Mouse (Mus musculus): ENCODE data around the gene Gm20696. TPM values are rescaled to one million over a fixed set of nuclear protein-coding genes. Genes with fewer than 3 reads are reported as not detected.

Gm20696 gene
- total and polyA plus RNA-seq, 3 experiments = 0.59 TPM; not detected in 2

DNA sequence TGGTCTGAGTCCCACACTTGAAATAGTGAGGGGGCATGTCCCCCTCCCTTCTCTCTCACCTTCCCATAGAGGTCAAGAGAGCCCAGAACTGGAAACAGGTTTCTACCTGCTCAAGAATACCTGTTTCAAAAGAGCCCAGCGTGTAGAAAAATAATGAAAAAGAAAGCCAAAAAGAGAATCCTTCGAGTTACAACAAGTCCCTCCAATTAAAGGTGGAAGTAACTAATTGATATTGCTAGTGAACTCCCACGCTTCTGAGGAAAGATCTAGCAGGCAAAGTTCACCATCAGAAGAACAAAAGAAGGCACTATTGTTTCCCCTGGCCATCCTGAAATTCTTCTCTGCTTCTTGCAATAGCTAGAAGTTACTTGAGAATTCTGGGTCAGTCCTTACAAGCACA, 297.4 kb downstream of the Gm20696 start:
- Histone ChIP-seq H3K79me2 (replicated peaks; ENCODE audit: control insufficient read depth, extremely low read depth, insufficient read depth, poor library complexity, severe bottlenecking) (no peaks in the 10 kb centered on the region), H3K36me3 (replicated peaks in 1 of 2; ENCODE audit: control insufficient read depth in 1 of 2, insufficient read depth in 1 of 2, low read length in 1 of 2) (no peaks in the 10 kb centered on the region), H3K27ac (ENCODE audit: insufficient read depth, low read depth) (peak overlapping the region; percentile 20; the same call in 1 of the 2 replicates), H3K9me3 (replicated peaks; ENCODE audit: low read length) (no peaks in the 10 kb centered on the region), H3K4me1 (ENCODE audit: control insufficient read depth in 1 of 2, insufficient read depth in 2 of 2) (peaks cover 27 to 62% of the 10 kb centered on the region in 2 experiments), H3K4me3 (replicated peaks in 1 of 3; ENCODE audit: low read depth in 2 of 3, low read length in 2 of 3, poor library complexity in 1 of 3) (no peak overlapping the region), H3K4me2 (ENCODE audit: insufficient read depth, low read depth, poor library complexity, severe bottlenecking) (no peak overlapping the region), H3K9ac (ENCODE audit: insufficient read depth, low read depth) (peak overlapping the region; percentile 60; the same call in 1 of the 2 replicates), H3K27me3 (replicated peaks) (no peaks in the 10 kb centered on the region)
- dilution Hi-C loops (cut with MboI; ENCODE audit: extremely low pct_ligation_motif_present, extremely low pct_unique_long_range_greater_than_20kb, low sequenced_read_pairs) = no loop called here
- in situ Hi-C loops (cut with MboI; ENCODE audit: low pct_ligation_motif_present, low pct_unique_long_range_greater_than_20kb, low sequenced_read_pairs) = no loop called here
- no peak for DNase-seq (ENCODE audit: extremely low read depth)
- TF ChIP-seq ZNF384 (IDR thresholded peaks at IDR 0.05; ENCODE audit: low read depth, low read length) (no peak), HCFC1 (IDR thresholded peaks at IDR 0.05; ENCODE audit: low read depth, low read length) (no peak)

DNA sequence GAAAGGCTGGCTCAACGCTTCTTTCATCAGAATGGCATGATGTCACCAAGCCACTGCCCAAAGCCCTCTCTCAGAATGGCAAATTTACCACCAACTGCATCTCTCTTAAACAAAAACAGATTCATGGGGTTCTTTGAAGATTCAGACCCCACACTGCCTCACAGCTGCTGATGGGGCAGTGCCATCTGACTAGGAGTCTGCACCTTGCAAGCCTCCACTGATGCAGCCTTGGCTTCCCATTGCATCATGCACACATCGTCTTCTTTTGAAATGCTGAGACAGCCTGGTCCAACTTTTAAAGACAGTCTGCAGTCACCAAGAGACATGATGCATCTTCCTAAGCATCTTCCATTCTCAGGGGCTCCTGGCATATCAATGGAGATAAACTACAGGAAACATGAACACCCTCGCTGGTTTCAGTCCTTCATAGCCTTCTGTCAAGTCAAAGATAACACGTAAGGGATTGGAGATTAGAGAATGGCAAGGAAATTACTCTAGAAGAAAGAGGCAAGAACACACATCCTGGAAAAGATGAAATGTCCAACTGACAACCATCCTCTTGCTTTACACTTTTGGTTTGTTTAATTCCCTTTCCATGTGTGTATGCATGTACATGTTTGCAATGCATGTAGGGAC, 298.4 kb downstream of the Gm20696 start:
- Histone ChIP-seq H3K27me3 (replicated peaks) (no peaks in the 10 kb centered on the region), H3K9ac (ENCODE audit: insufficient read depth, low read depth) (peak overlapping the region; percentile 60), H3K79me2 (replicated peaks; ENCODE audit: control insufficient read depth, extremely low read depth, insufficient read depth, poor library complexity, severe bottlenecking) (no peaks in the 10 kb centered on the region), H3K4me3 (replicated peaks in 1 of 3; ENCODE audit: low read depth in 2 of 3, low read length in 2 of 3, poor library complexity in 1 of 3) (peak overlapping the region in 1 of 3 experiments; percentile 26), H3K27ac (ENCODE audit: insufficient read depth, low read depth) (peak overlapping the region; percentile 95), H3K4me2 (ENCODE audit: insufficient read depth, low read depth, poor library complexity, severe bottlenecking) (peak overlapping the region; percentile 38; the same call in 1 of the 2 replicates), H3K36me3 (replicated peaks in 1 of 2; ENCODE audit: control insufficient read depth in 1 of 2, insufficient read depth in 1 of 2, low read length in 1 of 2) (no peaks in the 10 kb centered on the region), H3K4me1 (ENCODE audit: control insufficient read depth in 1 of 2, insufficient read depth in 2 of 2) (peaks cover 25 to 62% of the 10 kb centered on the region in 2 experiments), H3K9me3 (replicated peaks; ENCODE audit: low read length) (no peaks in the 10 kb centered on the region)
- no peak for TF ChIP-seq E2F4 (IDR thresholded peaks at IDR 0.05; ENCODE audit: insufficient replicate concordance, low read depth, low read length)
- peak; percentile 77 for TF ChIP-seq MEF2A (IDR thresholded peaks at IDR 0.05; ENCODE audit: borderline replicate concordance, low read depth, low read length)
- no peak for TF ChIP-seq CHD2 (IDR thresholded peaks at IDR 0.05; ENCODE audit: low read length)
- 0 out of 2 replicates have a peak, but pooled peaks have one; percentile 29 for TF ChIP-seq HCFC1 (IDR thresholded peaks at IDR 0.05; ENCODE audit: low read depth, low read length)
- TF ChIP-seq MXI1 (IDR thresholded peaks at IDR 0.05; ENCODE audit: low read depth, low read length) = 0 out of 2 replicates have a peak, but pooled peaks have one; percentile 32
- TF ChIP-seq EP300 (IDR thresholded peaks at IDR 0.05; ENCODE audit: low read length) = peak; percentile 10; the same call in 1 of the 2 replicates
- no peak for TF ChIP-seq USF2 (conservative IDR thresholded peaks at IDR 0.05; ENCODE audit: low read depth, low read length)
- no peak for TF ChIP-seq SMC3 (IDR thresholded peaks at IDR 0.05; ENCODE audit: low read depth, low read length)
- TF ChIP-seq TCF12 (IDR thresholded peaks at IDR 0.05; ENCODE audit: low read depth, low read length) = peak; percentile 52; the same call in 1 of the 2 replicates
- TF ChIP-seq MAZ (IDR thresholded peaks at IDR 0.05; ENCODE audit: low read depth, low read length) = no peak
- 0 out of 2 replicates have a peak, but pooled peaks have one; percentile 36 for TF ChIP-seq KAT2A (IDR thresholded peaks at IDR 0.05; ENCODE audit: insufficient replicate concordance, low read length)
- no peak for TF ChIP-seq BHLHE40 (IDR thresholded peaks at IDR 0.05; ENCODE audit: low read depth, low read length)
- TF ChIP-seq NRF1 (IDR thresholded peaks at IDR 0.05; ENCODE audit: low read depth, low read length) = no peak
- TF ChIP-seq MYC (IDR thresholded peaks at IDR 0.05; ENCODE audit: low read depth, low read length) = peak; percentile 80; the same call in 1 of the 2 replicates
- TF ChIP-seq ETS1 (conservative IDR thresholded peaks at IDR 0.05; ENCODE audit: low read depth, low read length) = peak; percentile 65
- no peak for TF ChIP-seq RCOR1 (conservative IDR thresholded peaks at IDR 0.05; ENCODE audit: low read depth, low read length)
- TF ChIP-seq ZKSCAN1 (IDR thresholded peaks at IDR 0.05; ENCODE audit: borderline replicate concordance, low read depth, low read length) = no peak
- TF ChIP-seq JUND (conservative IDR thresholded peaks at IDR 0.05; ENCODE audit: low read depth, low read length) = peak; percentile 54; the same call in 1 of the 2 replicates
- TF ChIP-seq ZNF384 (IDR thresholded peaks at IDR 0.05; ENCODE audit: low read depth, low read length) = no peak
- no peak for TF ChIP-seq ELF1 (IDR thresholded peaks at IDR 0.05; ENCODE audit: low read depth, low read length)
- dilution Hi-C loops (cut with MboI; ENCODE audit: extremely low pct_ligation_motif_present, extremely low pct_unique_long_range_greater_than_20kb, low sequenced_read_pairs) (no loop called here), in situ Hi-C loops (cut with MboI; ENCODE audit: low pct_ligation_motif_present, low pct_unique_long_range_greater_than_20kb, low sequenced_read_pairs) (no loop called here)
- DNase-seq (ENCODE audit: extremely low read depth) = peak; percentile 74
